Mouse (Mus musculus) left cerebral cortex, postnatal 25 days (tissue): ENCODE measurements at regions not wholly inside any gene's neighbourhood (a gene's known extent, or its start where the extent isn't known, plus 50 kb on each side); places are given as distances from the start of the nearest gene placed in this dataset.

Source experiments
- DNase-seq, 2 experiments: peaks; one replicate each; pipeline ENCODE4 v3.0.0; 2022; ENCODE audit warnings: low spot score in 2 of 2, mixed read lengths in 1 of 2
- intact Hi-C: fragments of 180-260 bp; cut with DNase I; formaldehyde crosslinking; loops from one replicate; pipeline ENCODE4 v1.15.1; 2025

DNA sequence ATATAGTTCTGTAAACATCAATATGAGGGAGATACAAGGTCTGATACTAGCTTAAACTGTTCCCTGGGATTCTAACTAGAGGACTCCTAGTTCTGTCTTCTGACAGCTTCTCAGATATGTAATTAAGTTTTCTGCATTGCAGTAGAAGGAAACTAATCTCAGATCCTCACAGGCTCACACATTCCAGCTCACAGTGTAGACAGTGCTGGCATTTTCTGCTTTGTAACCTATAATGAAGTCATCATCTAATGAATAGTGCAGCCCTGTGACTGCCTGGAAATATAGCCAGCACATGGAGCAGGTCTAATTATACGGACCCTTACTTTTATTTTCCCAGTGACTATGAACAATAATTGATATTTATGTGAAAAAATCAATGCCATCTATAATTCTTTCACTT, 331.2 kb upstream of the Celf2 start:
- no peak for DNase-seq
- intact Hi-C loops, result no loop called here

GRCm38 (mm10) chr2:7837877-7838276, 328.5 kb upstream of the Celf2 start:
- intact Hi-C loops, result no loop called here

GRCm38 (mm10) chr2:7831239-7831638, 321.9 kb upstream of the Celf2 start:
- DNase-seq, result no peak
- intact Hi-C loops, result no loop called here

More at GRCm38 (mm10) chr2:7837877-7838276, 328.5 kb upstream of the Celf2 start:
- no peak for DNase-seq

- no peak for DNase-seq
- intact Hi-C loops, result no loop called here
These were observed 316.9 kb upstream of the Celf2 start for GRCm38 (mm10) chr2:7826272-7826671.

DNA sequence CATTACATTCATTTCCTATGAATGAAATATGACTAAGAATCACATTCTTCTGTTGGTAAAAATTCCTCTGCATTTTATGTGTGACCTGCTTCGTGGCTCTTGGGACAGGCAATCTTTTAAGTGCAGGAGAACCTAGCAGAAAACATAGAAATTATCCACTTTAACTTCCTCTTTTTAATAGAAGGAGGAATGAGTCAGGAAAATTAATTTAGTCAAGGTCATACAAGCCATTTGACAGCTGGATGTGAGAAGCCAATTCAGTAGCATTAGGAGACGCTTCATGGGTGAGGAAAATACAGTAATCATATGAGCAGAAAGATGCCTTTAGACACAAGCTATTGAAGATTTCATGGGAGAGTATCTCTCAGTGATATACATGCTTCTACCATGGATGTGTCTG, 287.1 kb upstream of the Celf2 start:
- DNase-seq, result no peak
- intact Hi-C loops, result no loop called here

- DNase-seq, result peak in 1 of 2 experiments; percentile 21
- intact Hi-C loops, result no loop called here
These were observed 283.2 kb upstream of the Celf2 start for GRCm38 (mm10) chr2:7792456-7793145.

DNA sequence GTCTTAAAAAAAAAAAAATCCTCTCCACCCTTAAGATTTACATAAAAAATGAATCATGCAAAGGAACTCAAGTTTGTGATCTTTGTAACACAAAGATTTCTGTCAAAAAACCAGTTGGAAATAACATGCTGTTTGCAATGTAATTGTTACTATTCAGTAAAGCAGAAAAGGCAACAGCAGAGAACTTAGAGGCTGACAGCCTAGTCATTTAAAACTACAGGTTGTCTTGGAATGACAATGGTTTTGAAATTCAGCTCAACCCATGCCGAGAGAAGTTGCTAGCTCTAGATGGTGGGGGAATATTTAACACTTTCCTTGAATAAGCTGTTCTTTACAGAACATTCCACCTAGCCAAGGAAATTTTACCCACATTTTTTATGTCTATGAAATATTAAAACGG, 269.2 kb upstream of the Celf2 start:
- intact Hi-C loops, result no loop called here

GRCm38 (mm10) chr2:7734097-7734730, 224.9 kb upstream of the Celf2 start:
- intact Hi-C loops, result loop anchor here (1.0 to 10.0 kb wide), 11 partner anchors 112 to 898 kb away; no protein-coding TSS in a partner anchor
- DNase-seq, result peak; percentile 71 to 97

More for the DNA sequence above, 269.2 kb upstream of the Celf2 start:
- DNase-seq, result no peak

DNA sequence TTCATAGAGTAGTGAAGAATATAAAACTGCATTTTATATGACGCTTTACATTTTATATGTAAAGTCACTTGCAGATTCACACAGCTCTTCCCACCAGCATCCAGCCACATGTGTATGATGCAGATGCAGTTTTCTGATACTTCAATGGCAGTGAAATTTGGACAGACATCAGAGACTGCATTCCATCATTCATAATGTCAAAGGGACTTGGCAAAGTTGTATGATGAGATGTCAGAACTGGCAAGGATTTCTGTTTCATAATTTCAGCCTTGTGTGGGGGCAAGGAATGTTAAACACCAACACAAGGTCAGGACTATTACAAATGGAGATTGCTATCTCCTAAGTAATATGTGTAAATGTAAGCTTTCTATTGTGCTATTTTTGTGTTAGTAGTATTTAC, 221.6 kb upstream of the Celf2 start:
- intact Hi-C loops, result loop anchor here (5.0 to 10.0 kb wide), 7 partner anchors 109 to 901 kb away; no protein-coding TSS in a partner anchor
- no peak for DNase-seq

GRCm38 (mm10) chr2:7722283-7722935, 213.0 kb upstream of the Celf2 start:
- intact Hi-C loops, result no loop called here
- DNase-seq, result no peak

- no peak for DNase-seq
- intact Hi-C loops, result no loop called here
These were observed 201.7 kb upstream of the Celf2 start for GRCm38 (mm10) chr2:7711046-7711445.

DNA sequence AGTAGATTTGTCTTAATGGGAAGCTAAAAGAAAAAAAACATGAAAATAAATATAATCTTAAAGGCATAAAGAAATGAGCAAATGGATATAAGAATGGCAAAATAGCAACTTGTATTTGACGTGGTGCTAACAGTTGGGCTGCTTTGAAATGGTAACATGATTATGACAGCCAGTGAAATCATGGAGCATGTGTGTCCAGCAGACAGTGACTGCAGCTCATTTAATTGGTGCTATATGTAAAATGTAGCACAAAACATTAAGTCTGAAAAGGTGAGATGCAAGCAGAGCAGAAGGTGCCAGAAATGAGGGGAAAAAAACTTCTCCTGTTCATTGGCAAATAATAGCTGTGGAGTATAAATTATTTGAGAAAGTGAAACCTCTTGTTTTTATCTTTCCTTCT, 201.1 kb upstream of the Celf2 start:
- intact Hi-C loops, result no loop called here

GRCm38 (mm10) chr2:7683355-7683754, 174.0 kb upstream of the Celf2 start:
- DNase-seq, result no peak
- intact Hi-C loops, result no loop called here

More for the DNA sequence above, 201.1 kb upstream of the Celf2 start:
- DNase-seq, result no peak

- intact Hi-C loops, result no loop called here
- DNase-seq, result peak in 1 of 2 experiments; percentile 13
These were observed 131.5 kb upstream of the Celf2 start for GRCm38 (mm10) chr2:7640892-7641291.

DNA sequence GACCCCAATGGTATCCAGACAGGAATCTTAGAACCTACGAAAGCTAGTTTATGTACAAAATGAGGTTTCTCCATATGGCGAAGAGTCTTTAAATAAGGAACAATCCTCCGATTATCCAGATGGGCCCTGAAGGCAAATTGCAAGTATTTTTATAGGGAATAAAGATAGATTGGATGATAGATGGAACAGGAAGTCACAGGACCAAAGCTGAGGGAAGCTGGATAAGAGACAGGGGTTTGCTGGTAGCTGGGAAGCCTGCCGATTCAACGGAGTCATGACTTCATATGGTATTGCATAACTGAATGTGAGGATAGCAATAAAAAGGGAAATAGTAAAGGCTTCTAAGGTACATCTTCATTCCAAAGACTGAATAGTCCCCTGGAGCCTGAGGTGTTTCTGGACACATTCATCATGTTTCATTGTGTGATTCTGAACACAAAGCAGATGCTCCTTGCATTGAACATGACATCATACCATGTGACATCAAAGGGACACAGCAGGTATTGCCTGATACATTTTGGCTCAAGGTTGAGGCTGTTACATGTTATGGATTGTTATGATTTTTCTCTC, 113.4 kb upstream of the Celf2 start:
- intact Hi-C loops, result loop anchor here (5.0 kb wide), 2 partner anchors 110 to 226 kb away; no protein-coding TSS in a partner anchor

DNA sequence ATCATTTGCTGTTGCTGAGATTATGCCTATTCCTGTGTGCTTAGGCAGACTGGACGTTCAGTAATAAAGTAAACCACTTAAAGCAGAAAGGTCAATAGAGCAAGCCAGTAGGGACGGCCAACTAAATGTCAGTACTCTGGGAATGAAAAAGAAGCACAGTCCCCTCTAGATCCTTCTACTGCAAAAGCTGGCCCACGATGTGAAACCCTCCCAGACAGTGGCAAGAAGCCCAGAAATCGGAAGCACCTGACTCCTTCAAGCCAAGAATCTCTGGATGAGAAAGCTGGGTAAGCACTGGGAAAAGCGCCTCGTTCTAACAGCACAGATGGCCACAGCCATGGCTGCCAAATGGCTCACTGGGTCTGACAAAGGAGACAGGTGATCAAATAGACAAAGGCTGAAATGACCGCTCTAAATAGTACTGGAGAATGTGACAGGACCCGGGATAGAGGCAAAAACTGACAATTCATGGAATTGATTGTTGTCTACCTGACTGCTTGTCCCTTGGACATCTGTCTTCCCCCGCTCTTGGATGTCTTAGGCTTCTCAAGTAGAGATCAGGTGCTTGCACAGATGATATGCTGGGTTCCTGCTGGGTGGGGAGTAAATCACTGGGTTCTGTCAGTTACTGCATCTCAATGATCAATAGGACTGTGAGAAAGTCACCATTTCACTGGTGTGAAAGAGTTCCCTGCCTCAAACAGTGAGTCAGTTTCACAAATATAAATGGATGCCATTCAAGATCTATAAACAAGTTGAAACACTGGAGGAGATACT, 110.7 kb upstream of the Celf2 start:
- peak; percentile 57 to 93 for DNase-seq
- intact Hi-C loops, result loop anchor here (5.0 kb wide), 2 partner anchors 112 to 223 kb away; no protein-coding TSS in a partner anchor

More for the DNA sequence above, 113.4 kb upstream of the Celf2 start:
- peak in 1 of 2 experiments; percentile 78 for DNase-seq

DNA sequence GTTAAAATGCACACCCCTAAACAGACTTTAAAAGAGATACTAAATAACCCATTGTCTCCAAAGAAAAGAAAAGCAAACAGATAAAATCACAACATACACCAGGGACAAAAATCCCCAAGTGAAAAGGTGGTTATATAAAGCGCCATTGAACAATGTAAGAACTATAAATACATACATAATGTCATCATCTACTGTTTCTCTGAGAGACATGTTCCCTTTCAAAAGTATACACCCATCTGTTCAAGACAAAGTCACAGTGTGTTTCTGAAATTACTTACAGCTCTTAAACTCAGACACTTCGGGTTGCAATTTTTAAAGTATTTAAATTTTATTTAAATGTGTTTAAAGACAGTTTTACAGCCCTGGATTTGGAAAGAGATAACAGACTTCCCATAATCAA, 68.8 kb upstream of the Celf2 start:
- peak in 1 of 2 experiments; percentile 84 for DNase-seq
- intact Hi-C loops, result no loop called here
